Mouse (Mus musculus) lung, adult 2 months (tissue): ENCODE data around the gene Cys1.

Source experiments
- CTCF ChIP-seq: fragments of 200-500 bp; IDR thresholded peaks from 2 replicates; pipeline ENCODE4 v1.5.1; 2011; ENCODE audit warnings: mild to moderate bottlenecking, low read length, control low read depth; ENCODE audit not compliant: insufficient read depth
- POLR2A ChIP-seq: fragments of 200-500 bp; IDR thresholded peaks from 2 replicates; pipeline ENCODE4 v1.6.1; 2011; ENCODE audit warnings: low read depth, mild to moderate bottlenecking, control low read depth, low read length, borderline replicate concordance; ENCODE audit errors: extremely low read depth

GRCm38 (mm10) chr12:24658998-24659397, 22.6 kb downstream of the Cys1 start:
- TF ChIP-seq CTCF (no peak), POLR2A (no peak)
